Mouse (Mus musculus) hindbrain, embryonic 12.5 days (tissue): ENCODE data around the gene Tmpo. TPM values are rescaled to one million over a fixed set of nuclear protein-coding genes. Genes with fewer than 3 reads are reported as not detected.

ENCODE experiments used
- ATAC-seq: fragments of 200-750 bp; cut with Nextera tagmentation; 2 replicates; pipeline ENCODE4 v1.8.0; 2017; ENCODE audit warnings: moderate TSS enrichment; ENCODE audit not compliant: low FRiP score
- H3K27ac ChIP-seq: fragments of 300-500 bp; sonication (generic); 2 replicates; pipeline ENCODE4 v1.5.1; 2016; ENCODE audit warnings: mild to moderate bottlenecking
- H3K27me3 ChIP-seq: fragments of 300-500 bp; sonication (generic); 2 replicates; pipeline ENCODE4 v1.6.1; 2016; ENCODE audit warnings: mild to moderate bottlenecking
- H3K36me3 ChIP-seq: fragments of 300-500 bp; sonication (generic); 2 replicates; pipeline ENCODE4 v1.6.1; 2016; ENCODE audit warnings: mild to moderate bottlenecking
- H3K4me1 ChIP-seq: fragments of 300-500 bp; sonication (generic); 2 replicates; pipeline ENCODE4 v1.6.1; 2016
- H3K4me2 ChIP-seq: fragments of 300-500 bp; sonication (generic); replicated peaks from 2 replicates; pipeline ENCODE4 v1.6.1; 2016; ENCODE audit warnings: mild to moderate bottlenecking
- H3K4me3 ChIP-seq: fragments of 300-500 bp; sonication (generic); 2 replicates; pipeline ENCODE4 v1.5.1; 2016; ENCODE audit warnings: mild to moderate bottlenecking
- H3K9ac ChIP-seq: fragments of 300-500 bp; sonication (generic); 2 replicates; pipeline ENCODE4 v1.6.1; 2016; ENCODE audit warnings: mild to moderate bottlenecking, moderate library complexity
- H3K9me3 ChIP-seq: fragments of 300-500 bp; sonication (generic); replicated peaks from 2 replicates; pipeline ENCODE4 v1.6.1; 2016; ENCODE audit warnings: mild to moderate bottlenecking
- WGBS: fragments of 180-500 bp; shearing (Covaris S2); methylation state at CpG from one replicate; pipeline ENCODE4 v1.1.7; 2016; 5-methylcytosine and 5-hydroxymethylcytosine counted together
- polyA plus RNA-seq: library from polyadenylated mRNA; unstranded; fragments of >200 nt; fragmentation: Nextera tagmentation; extraction: Ambion mirVana; gene quantifications from 2 replicates; pipeline ENCODE4 v1.2.1, GENCODE M21; 2016

The Tmpo gene
- polyA plus RNA-seq, 1 experiment from 2014 or later: 298 TPM

- WGBS: 13% methylated on average over 58 of the region's 59 CpGs
These were observed 57.0 kb downstream of the Tmpo start, which contains the start of gene Slc25a3 for GRCm38 (mm10) chr10:91123828-91124822. Slc25a3 (minus strand) TSS chr10:91124059.

GRCm38 (mm10) chr10:91123281-91123827 is 57.8 kb downstream of the Tmpo start:
- peaks cover 31% of the 10 kb centered on the region for H3K36me3 ChIP-seq
- H3K4me2 ChIP-seq: peak overlapping the region; percentile 95
- no peaks in the 10 kb centered on the region for H3K27me3 ChIP-seq
- peak; percentile 80 for ATAC-seq
- WGBS: under 1% methylated on average over 43 of the region's 44 CpGs
- H3K9me3 ChIP-seq: no peaks in the 10 kb centered on the region
- H3K4me1 ChIP-seq: peaks cover 19% of the 10 kb centered on the region
- H3K27ac ChIP-seq: peak overlapping the region; percentile 92
- H3K4me3 ChIP-seq: peak overlapping the region; percentile 99
- H3K9ac ChIP-seq: peak overlapping the region; percentile 92

More at GRCm38 (mm10) chr10:91123828-91124822, 57.0 kb downstream of the Tmpo start, which contains the start of gene Slc25a3:
- peaks cover 19% of the 10 kb centered on the region for H3K4me1 ChIP-seq
- H3K4me2 ChIP-seq: peak within 1 kb of the TSS; percentile 95
- no peaks in the 10 kb centered on the region for H3K27me3 ChIP-seq
- no peaks in the 10 kb centered on the region for H3K9me3 ChIP-seq
- H3K4me3 ChIP-seq: peak within 1 kb of the TSS; percentile 99
- ATAC-seq: peak; percentile 99
- H3K27ac ChIP-seq: peak within 1 kb of the TSS; percentile 92
- peaks cover 24% of the 10 kb centered on the region for H3K36me3 ChIP-seq
- H3K9ac ChIP-seq: peak within 1 kb of the TSS; percentile 92

DNA sequence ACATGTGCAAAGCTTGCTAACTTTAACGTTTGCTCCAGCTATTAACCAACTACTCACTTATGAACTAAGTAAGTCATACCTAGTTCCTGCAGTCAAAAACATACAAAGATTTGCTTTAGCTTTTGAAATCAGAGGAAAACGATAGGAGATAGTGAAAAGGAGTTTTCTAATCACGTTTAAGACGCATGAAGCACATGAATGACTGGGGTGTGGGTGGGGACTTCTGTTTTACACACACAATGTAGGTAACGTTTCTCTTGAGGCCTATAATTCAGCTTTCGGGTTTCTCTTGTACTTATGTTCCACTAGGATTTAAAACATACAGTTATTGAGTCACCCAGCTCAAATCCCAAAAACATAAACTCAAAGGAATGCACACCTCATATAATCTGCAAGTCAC is 58.5 kb downstream of the Tmpo start:
- H3K36me3 ChIP-seq: peaks cover 38% of the 10 kb centered on the region
- 42% methylated on average over 6 of the region's 6 CpGs for WGBS
- peaks cover 19% of the 10 kb centered on the region for H3K4me1 ChIP-seq
- H3K9ac ChIP-seq: peak overlapping the region; percentile 92
- H3K27ac ChIP-seq: no peak overlapping the region
- H3K9me3 ChIP-seq: no peaks in the 10 kb centered on the region
- H3K4me2 ChIP-seq: peak overlapping the region; percentile 95
- H3K27me3 ChIP-seq: no peaks in the 10 kb centered on the region
- no peak for ATAC-seq
- H3K4me3 ChIP-seq: peak overlapping the region; percentile 99

DNA sequence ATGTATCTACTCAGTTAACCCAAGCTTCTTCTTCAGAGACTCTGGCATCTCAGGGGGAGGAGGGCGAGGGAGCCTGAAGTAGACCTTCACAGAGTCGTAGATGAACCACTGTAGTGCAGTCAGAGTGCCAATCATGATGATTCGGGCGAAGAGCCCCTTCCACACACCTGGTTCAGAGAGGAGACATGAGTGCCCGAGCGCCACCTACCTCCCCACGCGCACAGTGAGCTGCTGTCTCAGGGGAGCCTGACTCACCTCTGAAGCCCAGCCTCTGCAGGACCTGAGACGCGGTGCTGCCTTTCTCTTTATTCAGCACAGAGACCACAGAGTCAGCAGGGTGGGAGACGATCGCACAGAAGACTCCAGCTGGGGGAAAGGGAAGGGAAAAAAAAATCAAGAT is 64.2 kb downstream of the Tmpo start:
- Histone ChIP-seq H3K4me1 (peaks cover 4% of the 10 kb centered on the region), H3K4me2 (no peak overlapping the region), H3K9ac (no peak overlapping the region), H3K4me3 (no peak overlapping the region), H3K27me3 (no peaks in the 10 kb centered on the region), H3K36me3 (peaks cover 87% of the 10 kb centered on the region), H3K9me3 (peaks cover 10% of the 10 kb centered on the region; the same call in 1 of the 2 replicates), H3K27ac (no peak overlapping the region)
- no peak for ATAC-seq
- WGBS: 94% methylated on average over 12 of the region's 12 CpGs

GRCm38 (mm10) chr10:91109841-91110240 is 71.3 kb downstream of the Tmpo start:
- 81% methylated on average over 4 of the region's 4 CpGs for WGBS
- Histone ChIP-seq H3K27me3 (no peaks in the 10 kb centered on the region), H3K4me1 (no peaks in the 10 kb centered on the region), H3K27ac (no peak overlapping the region), H3K4me2 (no peak overlapping the region), H3K9me3 (peaks cover 10% of the 10 kb centered on the region; the same call in 1 of the 2 replicates), H3K4me3 (no peak overlapping the region), H3K9ac (no peak overlapping the region), H3K36me3 (peaks cover 32% of the 10 kb centered on the region)
- ATAC-seq: no peak

- Histone ChIP-seq H3K4me2 (no peak overlapping the region), H3K4me3 (no peak overlapping the region), H3K4me1 (no peaks in the 10 kb centered on the region), H3K36me3 (peaks cover under 1% of the 10 kb centered on the region; the same call in 1 of the 2 replicates), H3K9me3 (no peaks in the 10 kb centered on the region), H3K9ac (no peak overlapping the region), H3K27me3 (no peaks in the 10 kb centered on the region), H3K27ac (no peak overlapping the region)
- no peak for ATAC-seq
- WGBS: 82% methylated on average over 3 of the region's 3 CpGs
These were observed 75.1 kb downstream of the Tmpo start for GRCm38 (mm10) chr10:91105981-91106380.

DNA sequence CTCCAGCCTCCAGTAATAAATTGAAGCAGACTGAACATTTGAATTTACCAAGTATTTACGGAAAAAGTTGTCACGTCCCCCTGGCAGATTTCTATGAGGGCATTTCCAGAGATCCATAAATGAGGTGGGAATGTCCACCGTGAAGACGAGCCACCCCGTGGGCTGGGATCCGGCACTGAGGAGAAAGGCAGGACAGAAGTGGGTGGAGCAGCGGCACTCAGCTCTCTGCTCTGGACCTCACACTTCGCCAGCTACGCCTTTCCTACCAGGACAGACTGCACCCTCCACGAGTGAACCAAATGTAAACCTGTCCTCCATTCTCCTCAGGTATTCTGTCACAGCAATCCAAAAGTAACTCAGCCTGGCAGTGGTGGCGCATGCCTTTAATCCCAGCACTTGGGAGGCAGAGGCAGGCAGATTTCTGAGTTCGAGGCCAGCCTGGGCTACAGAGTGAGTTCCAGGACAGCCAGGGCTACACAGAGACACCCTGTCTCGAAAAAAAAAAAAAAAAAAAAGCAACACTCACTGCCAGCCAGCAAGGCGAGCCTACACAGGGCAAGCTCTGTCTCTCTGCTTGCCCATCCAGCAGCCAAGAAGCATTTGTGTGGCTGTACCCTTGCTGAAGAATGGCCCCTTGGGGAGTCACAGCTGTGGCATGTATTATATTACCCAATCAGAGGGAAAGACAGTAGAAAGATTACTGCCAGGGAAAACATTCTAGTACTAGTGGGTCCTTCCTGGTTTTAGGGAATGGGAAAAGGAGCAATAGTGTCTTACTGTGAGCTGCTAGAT is 78.1 kb downstream of the Tmpo start:
- no peak overlapping the region for H3K9ac ChIP-seq
- H3K4me1 ChIP-seq: no peaks in the 10 kb centered on the region
- no peak overlapping the region for H3K27ac ChIP-seq
- no peak for ATAC-seq
- H3K9me3 ChIP-seq: no peaks in the 10 kb centered on the region
- no peak overlapping the region for H3K4me2 ChIP-seq
- WGBS: 89% methylated on average over 14 of the region's 14 CpGs
- no peaks in the 10 kb centered on the region; the same call in 1 of the 2 replicates for H3K36me3 ChIP-seq
- H3K4me3 ChIP-seq: no peak overlapping the region
- no peaks in the 10 kb centered on the region for H3K27me3 ChIP-seq

GRCm38 (mm10) chr10:91101936-91102335 is 79.2 kb downstream of the Tmpo start:
- Histone ChIP-seq H3K27ac (no peak overlapping the region), H3K4me2 (no peak overlapping the region), H3K9ac (no peak overlapping the region), H3K27me3 (no peaks in the 10 kb centered on the region), H3K9me3 (no peaks in the 10 kb centered on the region), H3K4me3 (no peak overlapping the region), H3K36me3 (peaks cover 2% of the 10 kb centered on the region; the same call in 1 of the 2 replicates), H3K4me1 (no peaks in the 10 kb centered on the region)
- 94% methylated on average over 25 of the region's 25 CpGs for WGBS
- no peak for ATAC-seq

- WGBS: 88% methylated on average over 1 of the region's 1 CpGs
- Histone ChIP-seq H3K27me3 (no peaks in the 10 kb centered on the region), H3K36me3 (peaks cover 7% of the 10 kb centered on the region; the same call in 1 of the 2 replicates), H3K4me2 (no peak overlapping the region), H3K4me1 (no peaks in the 10 kb centered on the region), H3K9ac (no peak overlapping the region), H3K27ac (no peak overlapping the region), H3K9me3 (no peaks in the 10 kb centered on the region), H3K4me3 (no peak overlapping the region)
- ATAC-seq: no peak
These were observed 81.0 kb downstream of the Tmpo start for GRCm38 (mm10) chr10:91100101-91100500.

GRCm38 (mm10) chr10:91098056-91098455 is 83.1 kb downstream of the Tmpo start:
- no peaks in the 10 kb centered on the region for H3K4me1 ChIP-seq
- H3K36me3 ChIP-seq: peaks cover 16% of the 10 kb centered on the region; the same call in 1 of the 2 replicates
- H3K27ac ChIP-seq: no peak overlapping the region
- no peak overlapping the region for H3K4me2 ChIP-seq
- H3K9me3 ChIP-seq: no peaks in the 10 kb centered on the region
- ATAC-seq: no peak
- H3K9ac ChIP-seq: no peak overlapping the region
- H3K4me3 ChIP-seq: no peak overlapping the region
- 94% methylated on average over 8 of the region's 8 CpGs for WGBS
- no peaks in the 10 kb centered on the region for H3K27me3 ChIP-seq
